Mouse (Mus musculus): ENCODE measurements at regions not wholly inside any gene's neighbourhood (a gene's known extent, or its start where the extent isn't known, plus 50 kb on each side); places are given as distances from the start of the nearest gene placed in this dataset.
A peak's percentile ranks its signal among the peaks of the same experiment; 100 is the strongest.

DNA sequence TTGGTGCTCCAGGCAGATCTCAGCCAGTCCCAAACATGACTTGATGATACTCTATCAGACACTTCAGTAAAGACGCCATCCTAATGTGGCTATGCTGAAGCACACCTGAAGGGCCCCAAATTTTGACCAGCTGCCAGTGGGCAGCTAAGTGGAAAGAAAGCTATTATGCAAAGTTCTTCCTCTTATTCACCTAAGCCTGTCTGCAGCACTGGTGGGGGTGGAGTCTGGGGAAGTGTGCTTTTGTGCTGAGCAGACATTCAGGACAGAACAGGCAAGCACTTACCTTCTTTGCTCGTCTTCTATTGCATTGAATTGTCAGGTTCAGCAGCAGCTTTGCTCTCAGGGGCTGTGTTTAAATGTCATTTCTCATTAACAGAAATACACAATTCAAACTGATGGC is 200.7 kb downstream of the Pla2g4a start:
- no peaks in the 10 kb centered on the region for H3K27me3 ChIP-seq (replicated peaks; ENCODE audit: control insufficient read depth, insufficient read depth, low read length)
- no peak overlapping the region for H3K27ac ChIP-seq (ENCODE audit: low read depth, low read length)
- H3K9me3 ChIP-seq (replicated peaks; ENCODE audit: control insufficient read depth, low read length), result no peaks in the 10 kb centered on the region
- WGBS, result 47% methylated on average over 2 of the region's 2 CpGs
- H3K4me3 ChIP-seq (ENCODE audit: low read depth, low read length), result no peak overlapping the region
- H3K36me3 ChIP-seq (ENCODE audit: control insufficient read depth, insufficient read depth, low read length), result no peaks in the 10 kb centered on the region
- ATAC-seq (no peak), DNase-seq (ENCODE audit: low spot score) (no peak)
- no peak overlapping the region for H3K4me2 ChIP-seq (ENCODE audit: low read length)
- no peak overlapping the region for H3K9ac ChIP-seq (ENCODE audit: low read length)
- H3K4me1 ChIP-seq (ENCODE audit: control insufficient read depth, insufficient read depth, low read length), result no peaks in the 10 kb centered on the region

DNA sequence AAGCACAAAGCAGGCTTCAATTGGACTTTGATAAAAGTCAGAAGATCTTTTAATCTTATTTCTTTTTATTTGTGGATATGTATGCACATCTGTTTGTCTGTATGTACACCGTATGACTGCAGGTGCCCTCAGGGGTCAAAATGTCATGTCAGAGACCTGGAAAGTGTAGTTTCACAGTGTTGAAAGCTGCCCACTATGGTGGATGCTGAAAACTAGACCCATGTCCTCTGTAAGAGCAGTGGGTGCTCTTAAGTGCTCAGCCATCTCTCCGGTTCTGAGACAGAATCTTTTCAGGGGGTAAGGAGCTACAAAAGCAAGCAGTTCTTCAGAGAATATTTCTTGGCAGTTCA is 202.3 kb downstream of the Pla2g4a start:
- Histone ChIP-seq H3K27me3 (replicated peaks; ENCODE audit: control insufficient read depth, insufficient read depth, low read length) (no peaks in the 10 kb centered on the region), H3K27ac (ENCODE audit: low read depth, low read length) (no peak overlapping the region), H3K4me1 (ENCODE audit: control insufficient read depth, insufficient read depth, low read length) (no peaks in the 10 kb centered on the region), H3K4me3 (ENCODE audit: low read depth, low read length) (no peak overlapping the region), H3K9ac (ENCODE audit: low read length) (no peak overlapping the region), H3K9me3 (replicated peaks; ENCODE audit: control insufficient read depth, low read length) (no peaks in the 10 kb centered on the region), H3K36me3 (ENCODE audit: control insufficient read depth, insufficient read depth, low read length) (no peaks in the 10 kb centered on the region), H3K4me2 (ENCODE audit: low read length) (no peak overlapping the region)
- ATAC-seq, result peak; percentile 37; the same call in 1 of the 2 replicates
- DNase-seq (ENCODE audit: low spot score), result no peak
- 88% methylated on average over 2 of the region's 2 CpGs for WGBS

DNA sequence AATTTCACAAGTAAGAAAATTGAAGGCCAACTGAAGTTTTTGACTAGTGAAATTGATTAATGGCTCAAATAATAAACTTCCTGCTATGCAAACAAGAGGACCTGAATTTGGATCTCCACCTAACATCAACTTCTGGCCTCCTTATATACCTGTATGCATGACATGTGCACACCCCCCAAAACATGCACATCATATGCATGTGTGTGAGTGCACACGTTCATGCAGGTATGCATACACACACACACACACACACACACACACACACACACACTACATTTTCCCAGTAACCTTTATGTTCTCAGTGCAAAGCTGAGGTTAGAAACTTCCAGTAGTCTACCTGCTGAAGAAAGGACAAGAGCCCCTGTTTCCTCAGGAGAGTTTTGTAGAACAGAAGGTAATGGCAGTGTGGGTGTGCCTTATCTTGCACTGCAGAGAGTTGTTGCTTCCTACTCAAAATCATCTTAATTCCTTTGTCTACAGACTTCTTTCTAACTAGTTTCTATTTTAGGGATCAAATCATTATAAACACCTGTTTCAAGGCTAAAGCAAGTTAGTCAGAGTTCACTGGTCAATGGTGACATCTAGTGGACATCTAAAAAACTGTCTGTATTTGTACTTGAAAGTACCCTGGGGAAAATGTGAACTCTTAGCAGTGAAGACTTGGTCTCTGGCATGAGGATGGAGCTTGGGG is 202.9 kb downstream of the Pla2g4a start:
- Histone ChIP-seq H3K4me3 (ENCODE audit: low read depth, low read length) (no peak overlapping the region), H3K9me3 (replicated peaks; ENCODE audit: control insufficient read depth, low read length) (no peaks in the 10 kb centered on the region), H3K9ac (ENCODE audit: low read length) (no peak overlapping the region), H3K27me3 (replicated peaks; ENCODE audit: control insufficient read depth, insufficient read depth, low read length) (no peaks in the 10 kb centered on the region), H3K27ac (ENCODE audit: low read depth, low read length) (no peak overlapping the region), H3K4me2 (ENCODE audit: low read length) (no peak overlapping the region), H3K4me1 (ENCODE audit: control insufficient read depth, insufficient read depth, low read length) (no peaks in the 10 kb centered on the region), H3K36me3 (ENCODE audit: control insufficient read depth, insufficient read depth, low read length) (no peaks in the 10 kb centered on the region)
- WGBS, result 78% methylated on average over 1 of the region's 1 CpGs
- ATAC-seq, result peak; percentile 62
- peak; percentile 88 for DNase-seq (ENCODE audit: low spot score)

DNA sequence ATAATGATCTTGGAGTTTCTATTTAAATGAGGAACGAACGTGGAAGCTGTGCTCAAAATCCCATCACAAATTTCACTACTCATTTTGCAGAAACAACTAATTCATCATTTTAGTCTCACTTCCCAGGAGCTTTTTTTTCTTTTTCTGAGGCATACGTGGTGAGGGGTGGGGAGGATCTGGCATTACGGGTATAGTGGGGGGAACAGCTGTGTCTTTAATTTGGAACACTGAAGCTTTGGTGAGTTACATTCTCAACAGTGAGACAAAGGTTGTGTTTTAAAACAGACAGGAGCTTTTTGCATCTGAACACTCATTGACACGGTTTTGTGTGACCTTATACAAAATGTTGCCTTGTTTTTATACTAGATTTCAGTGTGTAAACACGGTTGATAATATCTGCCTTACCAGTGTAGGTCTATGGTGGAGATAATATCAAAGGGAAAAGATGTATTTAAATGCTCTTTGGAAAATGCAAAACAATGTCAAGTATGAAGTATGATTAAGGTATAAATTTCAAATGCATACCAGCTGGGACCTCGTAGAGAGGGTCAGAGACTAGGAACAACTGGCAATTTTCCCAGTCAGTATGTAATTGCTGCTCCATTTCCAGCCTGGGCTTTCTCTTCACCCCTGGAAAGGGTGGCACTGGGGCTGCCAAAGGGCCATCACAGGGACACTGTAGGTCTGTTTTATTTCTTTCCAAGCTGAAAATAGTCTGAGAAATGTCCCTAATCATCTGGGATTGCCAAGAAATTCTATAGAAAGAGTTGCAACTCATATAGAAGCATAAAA is 207.6 kb downstream of the Pla2g4a start:
- Histone ChIP-seq H3K4me2 (ENCODE audit: low read length) (no peak overlapping the region), H3K4me3 (ENCODE audit: low read depth, low read length) (no peak overlapping the region), H3K9ac (ENCODE audit: low read length) (no peak overlapping the region), H3K27me3 (replicated peaks; ENCODE audit: control insufficient read depth, insufficient read depth, low read length) (no peaks in the 10 kb centered on the region), H3K36me3 (ENCODE audit: control insufficient read depth, insufficient read depth, low read length) (no peaks in the 10 kb centered on the region), H3K9me3 (replicated peaks; ENCODE audit: control insufficient read depth, low read length) (no peaks in the 10 kb centered on the region), H3K27ac (ENCODE audit: low read depth, low read length) (no peak overlapping the region), H3K4me1 (ENCODE audit: control insufficient read depth, insufficient read depth, low read length) (no peaks in the 10 kb centered on the region)
- ATAC-seq (no peak), DNase-seq (ENCODE audit: low spot score) (peak; percentile 37)
- 63% methylated on average over 7 of the region's 7 CpGs for WGBS

DNA sequence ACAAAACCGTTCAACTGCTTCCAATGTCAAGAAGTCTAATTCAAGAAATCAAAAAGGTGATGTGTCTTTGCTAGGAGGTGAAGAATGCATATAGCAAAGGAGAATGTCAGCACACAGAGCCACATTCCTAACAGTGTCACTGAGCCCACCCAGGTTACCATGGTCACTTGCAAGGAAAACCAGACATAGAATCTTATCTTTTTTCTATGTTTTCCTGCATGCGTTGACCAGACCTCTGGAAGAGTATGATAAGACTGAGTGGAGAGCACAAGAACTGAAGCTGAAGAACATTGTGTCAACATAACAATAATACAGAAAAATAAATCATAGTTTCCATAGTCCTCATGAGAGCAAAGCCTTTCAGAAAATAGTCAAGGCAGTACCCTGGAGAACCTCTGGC is 211.7 kb downstream of the Pla2g4a start:
- 88% methylated on average over 2 of the region's 2 CpGs for WGBS
- ATAC-seq (no peak), DNase-seq (ENCODE audit: low spot score) (no peak)
- Histone ChIP-seq H3K4me3 (ENCODE audit: low read depth, low read length) (no peak overlapping the region), H3K36me3 (ENCODE audit: control insufficient read depth, insufficient read depth, low read length) (no peaks in the 10 kb centered on the region), H3K9me3 (replicated peaks; ENCODE audit: control insufficient read depth, low read length) (no peaks in the 10 kb centered on the region), H3K9ac (ENCODE audit: low read length) (no peak overlapping the region), H3K27me3 (replicated peaks; ENCODE audit: control insufficient read depth, insufficient read depth, low read length) (no peaks in the 10 kb centered on the region), H3K27ac (ENCODE audit: low read depth, low read length) (no peak overlapping the region), H3K4me2 (ENCODE audit: low read length) (no peak overlapping the region), H3K4me1 (ENCODE audit: control insufficient read depth, insufficient read depth, low read length) (no peaks in the 10 kb centered on the region)

DNA sequence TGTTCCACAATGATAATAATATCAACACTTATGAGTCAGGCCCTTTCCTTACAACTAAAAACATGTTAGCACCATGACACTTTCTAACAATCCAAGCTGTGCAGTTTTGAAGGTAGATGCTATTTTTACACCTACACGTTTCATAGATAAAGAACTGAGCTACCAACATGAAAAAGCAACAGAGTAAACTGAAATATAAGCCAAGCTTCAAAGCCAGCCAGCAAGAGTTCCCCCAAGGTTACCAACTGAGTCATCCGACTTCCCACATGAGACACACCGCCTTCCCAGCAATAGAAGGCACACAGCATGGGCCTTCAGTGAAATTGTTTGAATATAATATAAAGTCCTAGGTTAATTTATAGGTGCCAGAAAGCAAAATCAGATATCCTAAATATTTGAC is 222.1 kb downstream of the Pla2g4a start:
- 79% methylated on average over 3 of the region's 3 CpGs for WGBS
- Histone ChIP-seq H3K4me2 (ENCODE audit: low read length) (no peak overlapping the region), H3K36me3 (ENCODE audit: control insufficient read depth, insufficient read depth, low read length) (no peaks in the 10 kb centered on the region), H3K27ac (ENCODE audit: low read depth, low read length) (no peak overlapping the region), H3K27me3 (replicated peaks; ENCODE audit: control insufficient read depth, insufficient read depth, low read length) (no peaks in the 10 kb centered on the region), H3K4me3 (ENCODE audit: low read depth, low read length) (no peak overlapping the region), H3K4me1 (ENCODE audit: control insufficient read depth, insufficient read depth, low read length) (no peaks in the 10 kb centered on the region), H3K9ac (ENCODE audit: low read length) (no peak overlapping the region), H3K9me3 (replicated peaks; ENCODE audit: control insufficient read depth, low read length) (no peaks in the 10 kb centered on the region)
- DNase-seq (ENCODE audit: low spot score) (no peak), ATAC-seq (no peak)

DNA sequence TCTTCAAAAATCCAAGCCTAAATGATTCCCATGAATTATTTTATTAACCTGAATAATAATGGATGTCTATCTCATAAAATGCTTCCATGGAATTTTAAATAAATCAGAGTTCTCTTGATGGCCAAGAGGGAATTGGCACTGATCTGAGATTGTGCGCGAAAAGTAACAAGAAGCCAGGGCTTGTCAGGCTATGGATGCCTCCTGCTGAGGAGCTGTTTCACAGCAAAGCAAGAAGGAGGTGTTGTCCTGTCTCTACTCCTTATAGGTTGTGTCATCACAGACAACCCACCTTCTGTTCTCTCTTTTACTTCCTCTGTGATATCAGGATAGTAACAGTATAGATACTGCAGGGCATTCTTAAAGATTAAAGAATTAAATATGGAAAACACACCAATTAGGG is 226.8 kb downstream of the Pla2g4a start:
- H3K27ac ChIP-seq (ENCODE audit: low read depth, low read length), result no peak overlapping the region
- no peaks in the 10 kb centered on the region for H3K9me3 ChIP-seq (replicated peaks; ENCODE audit: control insufficient read depth, low read length)
- no peak for ATAC-seq
- no peak overlapping the region for H3K9ac ChIP-seq (ENCODE audit: low read length)
- H3K27me3 ChIP-seq (replicated peaks; ENCODE audit: control insufficient read depth, insufficient read depth, low read length), result no peaks in the 10 kb centered on the region
- no peaks in the 10 kb centered on the region for H3K36me3 ChIP-seq (ENCODE audit: control insufficient read depth, insufficient read depth, low read length)
- DNase-seq (ENCODE audit: low spot score), result no peak
- H3K4me1 ChIP-seq (ENCODE audit: control insufficient read depth, insufficient read depth, low read length), result no peaks in the 10 kb centered on the region
- no peak overlapping the region for H3K4me2 ChIP-seq (ENCODE audit: low read length)
- H3K4me3 ChIP-seq (ENCODE audit: low read depth, low read length), result no peak overlapping the region
- 90% methylated on average over 2 of the region's 2 CpGs for WGBS

DNA sequence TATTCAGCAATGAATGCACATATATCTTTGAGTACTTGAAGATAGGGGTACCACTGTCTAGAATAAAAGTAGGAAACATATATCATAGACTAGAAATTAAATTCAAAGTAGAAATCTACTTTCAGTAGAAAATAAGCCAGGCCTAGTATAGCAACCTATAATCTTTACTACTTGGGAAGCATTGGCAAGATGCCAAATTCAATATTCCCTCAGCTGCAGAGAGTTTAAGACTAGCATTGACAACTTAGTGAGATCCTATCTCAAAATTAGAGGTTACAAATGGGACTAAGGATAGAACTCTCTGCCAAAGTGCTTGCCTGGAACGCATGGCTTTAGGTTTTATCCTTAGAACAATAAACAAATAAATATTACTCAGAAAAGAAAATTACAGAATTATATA is 245.9 kb downstream of the Pla2g4a start:
- no peaks in the 10 kb centered on the region for H3K4me1 ChIP-seq (ENCODE audit: control insufficient read depth, insufficient read depth, low read length)
- H3K9ac ChIP-seq (ENCODE audit: low read length), result no peak overlapping the region
- no peak overlapping the region for H3K27ac ChIP-seq (ENCODE audit: low read depth, low read length)
- ATAC-seq (no peak), DNase-seq (ENCODE audit: low spot score) (peak; percentile 31)
- H3K27me3 ChIP-seq (replicated peaks; ENCODE audit: control insufficient read depth, insufficient read depth, low read length), result no peaks in the 10 kb centered on the region
- H3K4me2 ChIP-seq (ENCODE audit: low read length), result no peak overlapping the region
- no peak overlapping the region for H3K4me3 ChIP-seq (ENCODE audit: low read depth, low read length)
- no peaks in the 10 kb centered on the region for H3K9me3 ChIP-seq (replicated peaks; ENCODE audit: control insufficient read depth, low read length)
- no peaks in the 10 kb centered on the region for H3K36me3 ChIP-seq (ENCODE audit: control insufficient read depth, insufficient read depth, low read length)
- WGBS, result 85% methylated on average over 1 of the region's 1 CpGs

DNA sequence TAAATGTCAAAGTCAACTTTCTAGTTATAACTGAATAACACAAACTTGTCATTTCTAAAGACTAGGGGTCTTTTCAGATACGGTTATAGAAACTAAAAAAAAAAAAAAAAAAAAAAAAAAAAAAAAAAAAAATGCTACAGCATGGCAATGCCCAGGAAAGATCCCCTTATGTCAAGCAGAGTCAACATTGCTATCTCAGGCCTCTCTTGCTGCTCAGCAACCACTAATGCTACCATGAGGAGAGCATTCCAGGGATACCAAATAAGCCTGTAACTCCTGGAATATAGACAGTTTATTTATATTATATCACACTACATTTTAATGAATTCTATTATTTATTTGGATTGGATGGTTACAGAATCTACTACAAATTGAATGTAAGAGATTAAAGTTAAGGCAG is 248.8 kb downstream of the Pla2g4a start:
- 88% methylated on average over 1 of the region's 1 CpGs for WGBS
- H3K27me3 ChIP-seq (replicated peaks; ENCODE audit: control insufficient read depth, insufficient read depth, low read length), result no peaks in the 10 kb centered on the region
- H3K4me2 ChIP-seq (ENCODE audit: low read length), result no peak overlapping the region
- no peak overlapping the region for H3K9ac ChIP-seq (ENCODE audit: low read length)
- no peak overlapping the region for H3K4me3 ChIP-seq (ENCODE audit: low read depth, low read length)
- H3K27ac ChIP-seq (ENCODE audit: low read depth, low read length), result no peak overlapping the region
- no peaks in the 10 kb centered on the region for H3K4me1 ChIP-seq (ENCODE audit: control insufficient read depth, insufficient read depth, low read length)
- no peaks in the 10 kb centered on the region for H3K36me3 ChIP-seq (ENCODE audit: control insufficient read depth, insufficient read depth, low read length)
- no peak for DNase-seq (ENCODE audit: low spot score)
- no peaks in the 10 kb centered on the region for H3K9me3 ChIP-seq (replicated peaks; ENCODE audit: control insufficient read depth, low read length)
- ATAC-seq, result no peak
